Mouse (Mus musculus): ENCODE data around the gene Itih3. TPM values are rescaled to one million over a fixed set of nuclear protein-coding genes. Genes with fewer than 3 reads are reported as not detected.

The Itih3 gene
- total RNA-seq (2021) = 10 to 100 TPM; 25.8 to 32.8 TPM
- long read RNA-seq, experiment 1, partial matches to known transcripts = 19 of 60 reads
- long read RNA-seq, experiment 1, other reads (novel, unspliced or antisense) = 41 of 60 reads
- long read RNA-seq, experiment 2, partial matches to known transcripts = 14 of 38 reads
- long read RNA-seq, experiment 2, other reads (novel, unspliced or antisense) = 24 of 38 reads

- peak; percentile 11 to 37 for DNase-seq (ENCODE audit: low spot score in 2 of 2)
Measured at GRCm38 (mm10) chr14:30923375-30924105, at the start of gene Itih3. Gene Itih3 (minus strand): TSS chr14:30923760.

- no peak for DNase-seq (ENCODE audit: low spot score in 2 of 2)
Measured at GRCm38 (mm10) chr14:30960366-30960765, 36.8 kb upstream of the Itih3 start.

GRCm38 (mm10) chr14:30959031-30959430 lies 35.5 kb upstream of the Itih3 start:
- no peak for DNase-seq (ENCODE audit: low spot score in 2 of 2)

GRCm38 (mm10) chr14:30958517-30958916 lies 35.0 kb upstream of the Itih3 start:
- DNase-seq (ENCODE audit: low spot score in 2 of 2) = no peak

GRCm38 (mm10) chr14:30951154-30951825 lies 27.7 kb upstream of the Itih3 start, which contains the start of gene Nek4:
Gene Nek4 (plus strand): TSS chr14:30951377.
- DNase-seq (ENCODE audit: low spot score in 2 of 2) = peak; percentile 95 to 97

- no peak for DNase-seq (ENCODE audit: low spot score in 2 of 2)
Measured at GRCm38 (mm10) chr14:30949986-30950385, 26.4 kb upstream of the Itih3 start.

GRCm38 (mm10) chr14:30944745-30945144 lies 21.2 kb upstream of the Itih3 start:
- DNase-seq (ENCODE audit: low spot score in 2 of 2) = no peak

- DNase-seq (ENCODE audit: low spot score in 2 of 2) = peak; percentile 49 to 61
Measured at GRCm38 (mm10) chr14:30943860-30944674, 20.5 kb upstream of the Itih3 start.

- no peak for DNase-seq (ENCODE audit: low spot score in 2 of 2)
Measured at GRCm38 (mm10) chr14:30943038-30943437, 19.5 kb upstream of the Itih3 start, which contains the start of gene Itih1. Gene Itih1 (minus strand): TSS chr14:30943289.

- no peak for DNase-seq (ENCODE audit: low spot score in 2 of 2)
Measured at GRCm38 (mm10) chr14:30942254-30942653, 18.7 kb upstream of the Itih3 start.

- DNase-seq (ENCODE audit: low spot score in 2 of 2) = no peak
Measured at GRCm38 (mm10) chr14:30933351-30933750, 9.8 kb upstream of the Itih3 start.

- DNase-seq (ENCODE audit: low spot score in 2 of 2) = no peak
Measured at GRCm38 (mm10) chr14:30930386-30930785, 6.8 kb upstream of the Itih3 start.

GRCm38 (mm10) chr14:30925492-30925891 lies 1.9 kb upstream of the Itih3 start:
- no peak for DNase-seq (ENCODE audit: low spot score in 2 of 2)

GRCm38 (mm10) chr14:30922053-30922670 lies 1.4 kb downstream of the Itih3 start:
- DNase-seq (ENCODE audit: low spot score in 2 of 2) = no peak

GRCm38 (mm10) chr14:30916516-30916915 lies 7.0 kb downstream of the Itih3 start:
- DNase-seq (ENCODE audit: low spot score in 2 of 2) = no peak

GRCm38 (mm10) chr14:30913404-30913803 lies 10.2 kb downstream of the Itih3 start:
- no peak for DNase-seq (ENCODE audit: low spot score in 2 of 2)

GRCm38 (mm10) chr14:30912641-30913040 lies 10.9 kb downstream of the Itih3 start:
- DNase-seq (ENCODE audit: low spot score in 2 of 2) = no peak

GRCm38 (mm10) chr14:30911141-30911540 lies 12.4 kb downstream of the Itih3 start:
- no peak for DNase-seq (ENCODE audit: low spot score in 2 of 2)

GRCm38 (mm10) chr14:30907814-30908265 lies 15.7 kb downstream of the Itih3 start:
- no peak for DNase-seq (ENCODE audit: low spot score in 2 of 2)

GRCm38 (mm10) chr14:30906001-30906400 lies 17.6 kb downstream of the Itih3 start:
- DNase-seq (ENCODE audit: low spot score in 2 of 2) = no peak

GRCm38 (mm10) chr14:30904307-30904706 lies 19.3 kb downstream of the Itih3 start:
- DNase-seq (ENCODE audit: low spot score in 2 of 2) = no peak
